Mouse (Mus musculus) lung, postnatal 14 days (tissue): Measurements from ENCODE around the gene Rap1gds1.

Experiments
- DNase-seq: peaks from one replicate; pipeline ENCODE4 v3.0.0; 2021

Rap1gds1 gene

DNA sequence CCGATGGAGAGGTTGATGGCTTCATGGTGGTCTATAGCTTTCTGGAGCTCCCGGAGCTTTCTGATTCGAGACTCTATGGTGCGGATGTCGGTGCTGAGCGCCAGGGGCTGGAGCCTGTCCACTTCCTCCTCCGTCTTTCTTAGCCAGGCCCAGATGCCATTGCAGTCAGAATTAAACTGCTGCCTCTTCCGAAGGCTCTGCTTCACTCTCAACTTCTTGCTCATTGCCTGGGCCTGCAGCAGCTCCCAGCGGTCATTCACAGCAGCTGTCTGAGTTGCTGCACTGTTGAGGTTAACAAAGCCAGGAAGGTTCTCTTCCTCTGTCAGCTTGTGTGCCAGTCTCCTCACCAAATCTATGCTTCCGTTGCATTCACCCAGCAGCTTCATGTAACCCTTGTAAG is 137.8 kb downstream of the Rap1gds1 start:
- DNase-seq, result no peak

DNA sequence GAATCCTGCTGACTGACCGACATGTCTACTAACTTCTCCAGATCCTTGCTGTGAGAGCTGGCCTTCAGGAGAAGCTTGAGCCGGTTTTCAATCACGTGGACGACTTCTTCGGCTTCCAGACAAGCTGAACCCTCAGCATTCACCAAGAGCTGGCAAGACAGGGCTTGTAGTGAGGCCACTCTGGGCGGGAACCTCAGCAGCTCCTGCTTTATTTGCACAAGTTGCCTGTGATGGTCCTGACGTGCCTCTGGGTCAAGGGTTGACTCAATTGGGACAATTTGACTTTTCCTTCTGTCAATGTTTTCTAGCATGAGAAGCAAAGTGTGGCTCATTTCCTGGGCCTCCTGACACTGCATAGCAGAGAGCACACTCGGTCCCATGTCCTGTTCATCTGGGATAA is 138.2 kb downstream of the Rap1gds1 start:
- no peak for DNase-seq

- no peak for DNase-seq
These were observed 147.6 kb downstream of the Rap1gds1 start for GRCm38 (mm10) chr3:138927437-138927836.

GRCm38 (mm10) chr3:138926161-138926560 is 148.8 kb downstream of the Rap1gds1 start:
- no peak for DNase-seq

DNA sequence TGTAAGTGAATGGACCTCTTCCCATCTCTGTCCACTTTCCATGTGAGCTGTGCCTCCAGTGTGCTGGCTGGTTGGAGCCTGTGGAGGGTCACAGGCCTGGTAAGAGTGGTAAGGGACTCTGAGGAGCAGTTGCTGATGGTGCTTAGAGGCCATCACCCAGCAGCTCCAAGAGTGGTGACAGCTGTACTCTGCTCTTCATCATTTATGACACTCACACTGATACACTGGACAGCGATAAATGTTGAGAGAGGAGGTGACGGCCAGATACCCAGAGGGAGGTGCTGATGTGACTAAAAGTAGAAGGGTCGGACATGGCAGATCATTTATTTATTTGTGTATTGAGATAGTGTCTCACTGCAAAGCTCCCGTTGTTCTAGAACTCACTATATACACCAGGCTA is 156.8 kb downstream of the Rap1gds1 start:
- DNase-seq, result no peak

DNA sequence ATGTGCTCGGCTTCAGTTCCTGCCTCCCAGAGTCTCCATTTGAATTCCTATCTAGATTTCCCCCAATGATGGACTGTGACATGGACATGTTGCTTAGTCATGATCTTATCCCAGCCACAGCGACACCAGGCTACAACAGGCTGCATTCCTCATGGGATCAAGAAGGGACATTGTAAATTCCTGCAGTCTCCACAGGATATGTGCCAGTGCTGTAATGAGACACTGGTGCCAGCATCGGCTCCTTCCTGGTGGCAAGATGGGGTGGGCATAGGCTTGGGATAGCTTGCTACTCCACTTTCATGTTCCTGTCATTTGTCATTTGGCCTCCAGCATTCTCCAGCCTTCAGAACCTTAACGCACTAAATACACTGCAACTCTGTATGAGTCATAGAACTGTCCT is 158.0 kb downstream of the Rap1gds1 start:
- DNase-seq, result no peak

DNA sequence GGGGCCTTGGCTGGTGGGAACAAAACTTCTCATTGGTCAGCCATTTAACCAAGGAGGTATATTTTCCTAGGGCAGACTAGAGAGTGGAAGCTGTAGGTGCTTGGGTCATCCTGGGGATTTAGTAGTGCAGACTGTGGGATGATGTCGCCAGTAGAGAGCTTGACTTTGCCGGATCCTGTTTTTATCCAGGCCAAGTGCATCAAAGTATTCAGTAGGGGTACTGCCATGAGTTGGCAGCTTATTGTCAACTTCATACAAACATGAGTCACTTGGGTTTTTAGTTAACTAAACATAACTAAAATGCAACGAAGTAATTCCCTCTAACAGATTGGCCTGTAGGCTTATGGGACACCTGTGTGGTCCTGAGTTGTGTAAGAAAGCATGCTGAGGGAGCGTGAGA is 158.4 kb downstream of the Rap1gds1 start:
- DNase-seq, result no peak

GRCm38 (mm10) chr3:138914626-138915288 is 160.2 kb downstream of the Rap1gds1 start:
- no peak for DNase-seq

- DNase-seq, result no peak
These were observed 162.5 kb downstream of the Rap1gds1 start for GRCm38 (mm10) chr3:138912504-138912903.

- DNase-seq, result no peak
These were observed 165.7 kb downstream of the Rap1gds1 start for GRCm38 (mm10) chr3:138909313-138909712.

DNA sequence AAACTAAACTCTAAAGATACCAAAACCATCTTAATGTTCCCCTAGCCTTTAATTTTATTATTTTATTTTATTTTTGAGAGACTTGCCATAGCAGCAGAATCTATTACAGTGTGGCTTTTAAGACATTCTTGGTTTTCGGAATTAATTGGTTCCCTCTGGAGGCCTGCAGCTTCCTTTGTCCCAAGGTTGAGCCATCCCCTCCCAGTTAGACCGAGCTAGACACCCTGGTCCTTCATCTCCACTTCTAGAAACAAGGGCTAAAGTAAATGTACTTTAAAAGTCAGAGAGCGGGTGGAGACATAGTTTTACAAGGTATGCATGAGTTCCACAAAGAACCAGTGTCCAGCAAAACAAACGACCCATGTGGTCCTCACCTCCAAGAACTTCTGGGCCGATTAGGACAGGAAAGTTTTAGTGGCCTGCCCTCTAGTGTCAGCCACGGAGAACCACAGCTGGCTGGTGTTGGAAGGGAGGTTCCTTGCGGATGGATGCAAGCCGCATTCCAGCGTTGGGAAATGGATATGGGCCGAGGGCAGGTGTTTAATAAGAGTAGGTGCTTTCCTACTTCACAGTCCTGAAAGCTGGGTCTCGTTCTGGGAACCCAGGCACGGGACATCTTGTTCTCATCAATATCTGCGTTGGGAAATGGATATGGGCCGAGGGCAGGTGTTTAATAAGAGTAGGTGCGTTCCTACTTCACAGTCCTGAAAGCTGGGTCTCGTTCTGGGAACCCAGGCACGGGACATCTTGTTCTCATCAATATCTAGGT is 168.7 kb downstream of the Rap1gds1 start:
- peak; percentile 79 for DNase-seq

GRCm38 (mm10) chr3:138905678-138906077 is 169.3 kb downstream of the Rap1gds1 start:
- DNase-seq, result peak; percentile 43

DNA sequence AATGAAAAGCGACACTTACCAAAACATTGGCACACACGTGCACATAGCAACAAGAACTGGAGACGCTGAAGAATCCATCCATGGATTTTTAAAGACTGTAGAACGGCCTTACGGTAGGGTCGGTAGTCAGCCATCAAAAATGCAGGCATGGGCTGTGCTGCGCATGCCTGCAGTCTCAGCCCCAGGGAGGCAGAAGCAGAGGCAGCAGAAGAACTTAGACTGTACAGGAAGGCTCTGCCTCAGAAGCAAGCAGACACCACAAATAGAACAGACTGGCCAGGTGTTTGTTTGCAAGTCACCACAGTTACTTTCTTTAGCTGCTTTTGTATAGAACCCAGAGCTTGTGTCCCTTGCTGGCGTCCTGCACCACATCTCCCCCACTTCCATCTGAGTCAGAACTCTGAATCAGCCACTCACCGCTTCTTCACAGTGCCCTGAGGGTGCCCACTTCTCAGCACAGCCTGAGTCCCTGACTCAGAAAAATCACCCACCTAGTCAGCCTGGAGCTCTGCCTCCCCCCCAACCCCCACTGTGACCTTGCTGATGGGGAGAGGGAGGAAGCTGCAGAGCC is 174.3 kb downstream of the Rap1gds1 start:
- DNase-seq, result no peak

- DNase-seq, result no peak
These were observed 176.9 kb downstream of the Rap1gds1 start for GRCm38 (mm10) chr3:138898055-138898454.

- no peak for DNase-seq
These were observed 177.5 kb downstream of the Rap1gds1 start for GRCm38 (mm10) chr3:138897500-138897899.

DNA sequence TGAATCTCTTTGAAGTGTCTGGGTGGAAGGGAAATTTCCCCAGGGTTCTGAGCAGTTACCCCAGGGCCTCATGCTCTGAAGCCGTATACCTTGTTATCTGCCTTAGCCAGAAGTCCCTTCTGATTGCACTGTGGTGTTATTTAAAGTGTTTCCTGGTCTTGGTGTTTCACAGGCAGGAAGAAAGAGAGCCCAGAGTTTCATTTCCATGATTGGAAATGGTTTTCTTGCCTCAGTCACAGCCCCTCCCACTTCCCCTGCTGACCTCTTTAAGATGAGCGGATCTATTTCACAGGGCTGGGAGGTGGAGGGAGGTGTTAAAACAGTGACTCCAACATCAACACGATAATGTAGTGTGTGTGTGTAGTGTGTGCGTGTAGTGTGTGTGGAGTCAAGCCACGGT is 181.5 kb downstream of the Rap1gds1 start:
- DNase-seq, result no peak

DNA sequence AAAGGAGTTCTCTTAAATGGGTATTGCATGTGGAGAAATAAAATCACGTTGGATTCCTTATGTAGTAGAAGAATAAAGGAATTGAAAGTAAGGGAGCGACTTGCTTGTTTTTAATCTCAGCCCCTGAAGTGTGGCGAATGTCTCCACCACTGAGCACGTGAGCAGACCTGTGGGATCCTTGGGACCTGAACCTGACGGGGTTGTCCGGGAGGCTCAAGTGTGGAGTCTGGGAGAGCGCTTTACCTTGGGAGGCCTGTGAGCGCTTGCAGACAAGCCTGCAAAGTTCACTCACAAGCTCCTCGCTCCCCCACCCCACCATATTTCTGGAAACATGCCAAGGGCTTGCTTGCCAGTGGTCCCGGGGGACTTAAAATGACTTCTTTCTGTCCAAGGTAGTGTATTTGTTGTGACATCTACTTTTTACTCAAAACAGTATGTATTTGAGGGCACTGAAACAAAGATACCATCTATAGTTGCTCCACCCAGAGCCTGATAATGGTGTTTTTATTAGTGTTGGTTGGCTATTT is 185.2 kb downstream of the Rap1gds1 start:
- DNase-seq, result no peak

DNA sequence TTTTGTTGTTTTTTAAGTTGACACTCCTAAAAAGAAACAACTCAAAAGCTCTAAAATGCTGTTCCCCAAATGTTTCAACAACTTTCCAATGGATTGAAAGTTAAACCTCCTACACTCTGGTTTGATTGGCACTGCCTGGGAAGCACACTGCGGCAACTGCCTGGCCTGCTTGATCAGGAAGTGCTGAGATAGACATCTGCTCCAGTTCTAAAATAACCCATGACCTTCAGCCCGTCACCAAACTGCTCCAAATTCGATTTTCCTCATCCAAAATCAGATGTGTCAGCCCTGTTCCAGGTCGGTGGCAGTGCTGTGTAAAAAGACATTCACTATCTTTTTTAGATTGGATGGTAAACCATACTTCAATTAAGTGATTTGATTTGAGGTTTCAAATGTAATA is 185.8 kb downstream of the Rap1gds1 start:
- no peak for DNase-seq

GRCm38 (mm10) chr3:138886121-138886520 is 188.9 kb downstream of the Rap1gds1 start:
- no peak for DNase-seq

DNA sequence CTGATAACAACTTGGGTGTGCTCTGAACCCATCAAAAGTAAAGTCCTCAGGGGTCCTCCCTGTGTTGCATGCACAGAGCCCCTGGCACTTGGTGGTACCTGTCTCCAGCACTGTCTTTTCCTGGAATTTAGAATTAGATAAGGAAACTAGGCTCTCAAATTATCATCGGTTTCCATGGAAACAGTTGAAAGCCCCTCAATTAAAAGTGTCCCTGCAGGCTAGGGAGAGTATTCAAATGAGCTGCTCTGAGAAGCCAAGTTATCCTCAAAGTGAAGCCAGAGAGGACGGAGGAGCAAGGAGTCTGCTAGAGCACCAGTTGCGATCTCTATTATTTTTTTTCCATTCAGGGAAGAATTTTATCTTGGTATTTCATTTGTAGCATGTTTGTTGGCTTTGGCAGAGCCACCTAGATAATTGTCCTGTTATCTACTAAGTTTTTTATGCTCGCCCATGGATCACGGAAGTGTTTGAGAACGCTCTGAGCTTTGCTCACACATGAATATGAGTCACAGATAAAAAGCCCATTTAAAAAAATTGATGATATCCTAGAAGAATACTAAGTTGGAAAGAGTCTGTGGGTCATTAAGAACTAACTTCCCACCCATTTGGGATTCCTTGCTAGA is 193.2 kb downstream of the Rap1gds1 start:
- DNase-seq, result no peak

- DNase-seq, result no peak
These were observed 193.8 kb downstream of the Rap1gds1 start for GRCm38 (mm10) chr3:138880999-138881724.

DNA sequence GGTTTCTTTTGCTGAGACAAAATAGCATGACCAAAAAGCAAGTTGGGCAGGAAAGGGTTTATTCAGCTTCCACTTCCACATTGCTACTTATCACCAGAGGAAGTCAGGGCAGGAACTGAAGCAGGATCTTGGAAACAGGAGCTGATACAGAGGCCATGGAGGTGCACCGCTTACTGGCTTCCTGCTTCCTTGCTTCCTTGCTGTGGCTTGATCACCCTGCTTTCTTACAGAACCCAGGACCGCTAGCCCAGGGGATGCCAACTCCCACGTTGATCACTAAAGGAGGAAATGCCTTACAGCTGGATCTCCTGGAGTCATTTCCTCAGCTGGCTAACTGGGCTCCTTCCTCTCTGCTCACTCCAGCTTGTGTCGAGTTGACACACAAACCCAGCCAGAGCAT is 197.3 kb downstream of the Rap1gds1 start:
- no peak for DNase-seq

DNA sequence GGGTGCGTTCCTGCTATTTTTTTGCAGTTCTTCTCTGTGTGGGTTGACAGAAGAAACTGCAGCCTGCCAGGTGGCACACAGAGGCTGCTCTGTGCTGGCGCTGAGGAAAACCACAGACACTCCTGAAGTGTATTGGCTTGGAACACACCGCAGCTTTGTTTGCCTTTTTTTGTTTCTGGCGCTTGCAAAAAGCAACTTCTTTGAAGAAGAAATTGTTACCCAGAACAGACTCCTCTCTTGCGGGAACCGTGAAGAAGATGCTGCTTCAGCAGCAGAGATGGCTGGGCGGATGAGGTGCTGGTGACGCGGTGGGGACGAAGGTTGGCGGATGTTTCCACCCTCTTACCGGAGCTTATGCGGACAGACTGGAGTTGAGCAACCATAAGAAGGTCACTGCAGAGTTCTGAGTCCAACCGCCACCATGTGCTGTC is 198.1 kb downstream of the Rap1gds1 start:
- DNase-seq, result peak; percentile 64
